Mouse (Mus musculus): Measurements from ENCODE around the gene Ier5.

Ier5 gene

DNA sequence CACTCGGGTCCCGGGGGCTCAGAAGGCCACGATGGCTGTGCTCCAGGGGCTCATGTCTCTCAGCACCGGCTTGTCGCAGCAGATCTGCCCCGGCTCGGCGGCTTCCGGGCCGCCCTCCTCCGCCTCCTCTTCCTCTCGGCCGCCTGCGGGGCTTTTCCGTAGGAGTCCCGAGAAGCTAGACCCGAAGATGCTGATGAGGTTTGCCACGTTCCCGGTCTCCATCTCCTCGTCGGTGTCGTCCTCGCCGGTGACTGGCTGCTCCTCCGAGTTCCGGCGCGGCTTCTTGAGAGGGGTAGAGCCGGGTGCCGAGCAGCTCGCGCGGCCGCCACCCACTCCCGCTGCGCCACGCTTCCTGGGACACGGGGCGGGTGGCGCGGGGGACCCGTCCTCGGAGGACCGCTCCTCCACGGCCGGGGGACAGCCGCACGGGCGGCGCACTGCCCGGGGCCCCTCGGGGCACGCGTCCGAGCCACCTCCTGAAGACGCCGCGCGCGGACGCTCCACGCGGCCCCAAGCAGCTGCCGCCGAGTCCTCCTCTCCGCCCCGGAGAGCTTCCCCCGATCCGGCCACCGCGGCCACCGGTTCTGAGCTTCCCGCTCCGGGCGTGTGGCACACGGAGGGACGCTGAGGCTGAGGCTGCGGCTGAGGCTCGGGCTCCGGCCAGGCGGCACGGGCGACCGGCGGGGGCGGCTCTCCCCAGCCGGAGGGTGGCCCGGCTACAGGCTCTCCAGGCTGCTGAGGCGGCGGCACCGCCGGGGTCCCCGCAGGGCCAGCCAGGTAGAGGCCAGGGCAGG lies 753 bp downstream of the Ier5 start:
- DNase-seq (ENCODE audit: low spot score in 2 of 2) = peak; percentile 45

DNA sequence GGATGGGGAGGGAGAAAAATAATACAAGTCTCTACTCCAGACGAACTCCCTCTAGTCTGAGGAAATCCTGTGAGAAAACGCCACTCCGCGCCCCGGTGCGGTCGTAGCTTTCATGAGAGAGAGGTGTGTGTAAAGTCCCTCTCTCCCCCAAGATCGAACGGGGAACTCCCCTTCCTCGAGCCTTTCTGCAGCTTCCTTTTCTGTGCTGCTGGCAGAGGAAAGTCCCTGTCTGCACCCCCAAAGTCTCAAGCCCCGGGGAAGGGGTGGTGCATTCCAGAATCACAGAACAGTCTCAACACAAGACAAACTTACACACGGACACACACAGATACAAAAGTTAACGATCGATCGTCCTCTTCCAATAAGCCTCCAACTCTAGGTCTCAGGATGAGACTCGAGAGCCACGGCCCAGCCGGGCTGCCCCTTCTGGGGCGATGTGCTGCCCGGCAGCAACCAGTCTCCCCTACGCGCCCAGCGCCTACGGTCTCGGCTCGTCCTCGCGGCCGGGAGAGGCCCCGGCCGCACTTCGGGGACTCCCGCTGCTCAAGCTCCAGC lies 1.4 kb downstream of the Ier5 start:
- DNase-seq (ENCODE audit: low spot score in 2 of 2) = peak in 1 of 2 experiments; percentile 23

DNA sequence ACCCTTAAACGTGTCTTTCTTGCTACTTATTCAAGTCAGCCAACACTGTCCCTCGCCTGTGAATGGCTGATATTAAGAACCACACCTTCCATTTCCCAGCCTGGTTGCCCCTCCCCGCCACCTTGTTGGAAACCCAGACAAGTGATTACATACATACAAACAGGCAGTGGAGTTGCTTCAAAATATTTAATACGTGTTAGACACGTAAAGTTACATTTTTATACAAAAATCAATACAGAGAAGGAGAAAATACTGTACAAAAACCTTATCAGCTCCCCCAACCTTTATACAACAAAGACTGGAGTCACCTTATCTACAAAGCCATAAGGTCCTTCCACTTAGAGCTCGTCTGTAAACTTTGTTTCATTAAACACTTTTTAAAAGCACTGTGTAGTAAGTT lies 2.1 kb downstream of the Ier5 start:
- no peak for DNase-seq (ENCODE audit: low spot score in 2 of 2)

DNA sequence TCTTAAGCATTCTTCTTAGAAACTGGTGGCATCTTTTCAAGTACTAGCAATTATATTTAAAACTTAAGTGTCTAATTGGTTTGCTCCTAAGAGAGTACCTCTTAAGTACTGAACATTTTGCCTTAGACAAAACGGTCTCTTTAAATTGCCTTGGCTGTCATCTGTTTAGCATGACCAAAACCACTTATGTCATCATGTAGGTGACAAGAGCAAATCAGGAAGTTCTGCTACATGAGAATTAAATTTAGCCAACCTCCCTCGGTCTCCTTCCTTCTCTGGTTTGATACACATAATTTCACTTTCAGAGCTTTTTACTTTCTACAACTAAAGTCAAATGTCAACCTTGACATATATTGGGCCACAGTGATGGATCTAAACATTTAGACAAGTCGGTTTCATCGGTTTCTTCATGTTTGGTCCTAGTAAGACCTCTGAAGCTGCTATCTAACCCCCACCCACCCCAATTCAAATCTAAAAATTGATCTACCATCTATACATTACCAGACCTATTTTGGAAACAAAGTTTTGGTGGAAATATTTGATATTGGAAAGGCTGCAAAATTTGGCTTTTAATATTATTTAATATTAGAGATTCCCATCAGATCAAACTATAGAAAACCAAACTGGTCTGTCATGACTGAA lies 2.7 kb downstream of the Ier5 start:
- DNase-seq (ENCODE audit: low spot score in 2 of 2) = no peak

DNA sequence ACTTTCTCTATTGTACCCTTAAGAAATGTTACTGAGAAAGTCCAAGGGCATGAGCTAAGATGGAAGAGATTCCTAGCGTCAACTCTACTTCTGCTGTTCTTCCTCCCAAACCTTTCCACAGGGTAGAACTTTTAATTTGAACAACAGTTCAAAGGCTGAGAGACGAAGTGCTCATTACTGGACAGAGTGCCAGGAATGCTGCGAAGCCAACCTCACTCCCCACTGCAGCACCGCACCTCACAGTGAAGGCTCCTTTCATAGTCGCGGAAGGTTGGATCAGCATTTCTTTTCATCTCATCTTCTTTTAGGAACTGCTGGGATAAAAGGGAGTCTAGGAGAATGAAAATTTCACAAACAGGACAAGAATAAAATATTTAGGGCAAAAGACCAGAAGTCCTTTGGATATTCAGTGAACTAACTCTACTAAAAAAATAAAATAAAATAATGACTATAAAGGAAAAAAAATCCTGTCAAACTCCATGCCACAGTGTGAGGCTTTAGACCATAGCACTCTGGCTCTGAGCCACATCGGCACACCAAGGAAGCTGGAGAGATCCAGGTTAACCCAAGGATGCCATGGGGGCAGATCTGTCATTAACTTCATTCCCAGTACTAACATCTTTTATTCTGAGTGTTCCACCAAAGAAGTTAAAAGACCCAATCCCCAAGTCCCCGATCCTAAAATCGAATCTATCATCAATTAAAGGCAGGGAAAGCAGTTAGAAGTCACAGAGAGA lies 5.3 kb downstream of the Ier5 start:
- no peak for DNase-seq (ENCODE audit: low spot score in 2 of 2)

DNA sequence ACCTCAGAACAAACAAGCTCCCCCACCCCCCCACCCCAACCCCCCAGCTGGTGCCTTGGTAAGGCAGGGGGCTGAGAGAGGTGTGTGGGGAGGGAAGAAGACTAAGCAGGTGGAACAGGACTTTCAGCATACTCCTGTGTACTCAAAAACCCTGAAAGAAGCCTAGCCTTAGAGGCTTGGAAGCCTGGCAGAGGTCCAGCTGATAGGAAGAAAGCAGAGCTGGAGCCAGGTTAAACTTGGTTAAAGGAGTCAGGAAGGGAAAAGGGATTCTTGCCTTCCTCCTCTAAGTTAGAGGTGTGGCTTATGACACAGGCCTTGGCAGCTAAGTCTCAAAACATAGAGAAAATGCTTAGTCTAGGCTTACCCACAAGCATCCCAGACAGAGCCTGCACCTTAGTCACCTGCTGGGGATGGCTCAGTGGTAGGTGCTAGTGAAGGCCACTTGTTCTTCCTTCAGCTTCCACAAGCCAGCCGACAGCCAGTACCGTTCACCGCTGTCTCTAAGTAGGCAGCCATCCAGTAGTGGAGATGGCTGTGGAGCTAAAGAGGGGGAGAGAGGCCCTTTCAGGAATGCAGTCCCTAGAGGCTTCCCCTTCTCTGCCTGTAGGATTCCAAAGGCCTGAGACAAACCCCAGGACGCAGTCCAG lies 6.2 kb downstream of the Ier5 start:
- DNase-seq (ENCODE audit: low spot score in 2 of 2) = no peak

DNA sequence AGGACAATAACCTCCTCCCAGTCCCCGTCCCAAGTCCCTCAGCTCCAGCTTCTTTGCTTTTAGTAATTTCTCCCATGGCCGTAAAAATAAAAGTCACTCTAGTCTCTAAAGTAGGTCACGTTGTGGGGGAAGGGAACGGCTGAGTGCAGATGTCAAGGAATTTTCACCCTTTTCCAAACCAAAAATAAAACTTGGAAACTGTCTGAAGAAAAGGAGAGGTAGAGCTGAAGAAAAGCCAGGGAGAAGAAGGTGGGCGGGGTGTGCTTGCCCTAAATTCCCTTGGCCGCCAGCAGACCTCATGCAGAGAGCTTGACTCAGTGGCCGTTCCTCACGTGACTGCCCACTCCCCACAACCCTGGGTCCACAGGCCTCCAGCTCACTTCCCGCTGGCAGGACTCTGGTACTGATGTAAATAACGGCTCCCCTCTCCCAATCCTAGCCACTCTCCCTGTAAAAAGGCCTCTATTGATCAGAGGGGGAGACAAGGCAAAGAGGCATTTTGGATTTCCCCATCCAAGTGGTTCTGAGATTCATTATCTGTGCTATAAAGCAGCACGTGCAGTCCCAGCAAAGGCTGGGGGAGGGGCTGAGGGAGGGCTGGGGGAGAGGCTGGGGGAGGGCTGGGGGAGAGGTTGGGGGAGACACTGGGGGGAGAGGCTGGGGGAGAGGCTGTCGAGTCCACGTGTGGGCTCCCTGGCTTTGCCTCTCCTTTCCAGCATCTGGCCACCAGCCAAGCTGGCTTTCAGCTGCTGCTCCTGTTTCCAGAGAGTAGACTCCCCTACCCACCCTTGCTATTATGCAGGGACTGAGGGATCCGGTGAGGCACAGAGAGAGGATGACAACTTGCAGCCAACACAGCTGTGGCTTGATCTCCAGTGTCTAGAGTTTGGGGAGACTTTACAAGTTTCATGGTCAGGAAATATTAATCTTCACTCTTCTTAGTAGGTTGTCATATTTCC lies 7.3 kb downstream of the Ier5 start:
- DNase-seq (ENCODE audit: low spot score in 2 of 2) = peak in 1 of 2 experiments; percentile 56

DNA sequence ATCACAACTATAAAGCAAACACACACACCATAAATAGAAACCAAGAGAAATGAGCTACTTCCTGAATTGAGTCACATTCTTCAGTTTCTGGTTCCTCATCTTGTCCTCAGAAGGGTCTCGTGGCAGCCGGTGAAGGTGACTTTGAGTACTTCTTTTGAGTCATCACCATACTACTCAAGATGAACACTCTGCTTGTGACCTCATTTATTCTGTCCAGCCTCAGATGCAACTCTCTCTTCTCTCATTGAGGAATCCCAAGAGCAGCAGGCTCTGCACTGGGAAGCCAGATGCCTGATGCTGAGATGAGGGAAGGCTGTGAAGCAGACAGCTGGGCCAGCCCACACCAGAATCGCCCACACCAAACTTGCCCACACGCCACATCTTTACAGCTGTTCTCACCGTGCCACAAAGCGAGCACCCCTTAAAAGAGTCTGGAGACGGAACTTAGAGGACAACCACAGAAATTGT lies 8.0 kb downstream of the Ier5 start:
- DNase-seq (ENCODE audit: low spot score in 2 of 2) = peak; percentile 45 to 74

DNA sequence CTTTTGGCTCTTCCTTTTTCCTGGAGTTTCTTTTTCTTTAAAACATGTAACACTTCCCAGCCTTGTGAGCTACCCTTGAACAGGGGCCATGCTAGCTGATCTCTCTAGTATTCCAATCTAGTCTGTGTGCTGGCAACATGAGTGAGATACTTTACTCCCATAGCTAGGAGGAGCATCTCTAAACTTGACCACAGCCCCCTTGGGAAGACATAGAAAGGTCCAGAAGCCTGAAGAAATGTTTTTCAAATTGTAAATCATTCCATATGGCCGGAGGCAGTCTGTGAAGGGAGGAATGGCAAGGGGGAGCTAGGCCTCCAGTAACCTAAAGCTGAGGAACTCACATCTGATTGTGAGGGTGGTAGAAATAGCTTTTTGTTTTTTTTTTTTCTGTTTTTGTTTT lies 8.7 kb downstream of the Ier5 start:
- no peak for DNase-seq (ENCODE audit: low spot score in 2 of 2)

DNA sequence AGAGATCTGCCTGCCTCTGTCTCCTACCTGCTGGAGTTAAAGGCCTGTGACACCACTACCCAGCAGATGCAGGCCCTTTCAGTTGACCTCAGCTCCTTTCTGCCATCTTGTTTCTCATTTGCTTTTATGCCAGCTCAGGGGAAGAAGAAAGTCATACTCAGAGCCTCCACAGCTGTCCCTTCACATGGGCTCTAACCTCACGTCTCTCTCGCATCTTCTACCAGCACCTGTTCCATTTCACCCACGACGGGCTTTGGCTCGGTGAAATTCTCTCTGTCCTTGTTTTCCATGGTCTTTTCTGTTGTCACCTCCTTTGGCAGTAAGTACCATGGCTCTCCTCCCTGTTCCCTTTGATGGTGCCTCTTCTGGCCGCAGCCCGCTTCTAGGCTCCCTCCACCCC lies 9.1 kb downstream of the Ier5 start:
- DNase-seq (ENCODE audit: low spot score in 2 of 2) = no peak

DNA sequence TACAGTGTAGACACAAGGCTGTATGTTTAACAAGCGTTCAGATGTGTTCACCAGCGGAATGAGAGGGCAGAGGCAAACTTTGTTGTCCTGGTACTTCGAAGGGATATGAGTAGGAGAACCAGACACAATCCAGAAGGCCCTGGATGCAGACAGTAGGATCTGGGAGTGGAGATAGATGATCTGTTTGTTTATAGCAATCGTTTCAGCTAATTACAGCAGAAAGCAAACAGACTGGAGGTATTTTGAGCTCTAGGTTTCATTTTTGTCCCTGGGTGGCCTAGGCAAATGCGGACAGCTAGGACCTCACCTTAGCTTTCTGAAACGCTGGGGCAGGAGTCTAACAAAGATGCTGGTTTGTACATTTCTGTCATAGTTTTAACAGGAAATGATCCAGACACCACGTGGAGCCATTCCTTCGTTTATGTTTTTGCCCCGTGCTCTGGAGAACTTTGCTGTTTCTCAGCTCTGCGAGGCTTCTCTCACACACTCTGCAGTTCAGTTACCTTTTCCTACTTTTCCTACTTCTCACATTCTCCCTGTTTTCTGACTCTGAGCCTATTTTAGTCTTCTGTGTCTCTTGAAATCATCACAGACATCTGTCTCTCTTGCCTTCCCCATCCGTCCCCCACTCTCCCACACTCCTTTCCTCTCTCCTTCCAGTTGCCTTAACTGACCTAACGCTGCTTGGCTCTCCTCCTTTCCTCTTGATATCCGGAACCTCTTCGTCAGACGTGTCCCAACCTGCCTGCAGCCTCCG lies 10.4 kb downstream of the Ier5 start:
- no peak for DNase-seq (ENCODE audit: low spot score in 2 of 2)

DNA sequence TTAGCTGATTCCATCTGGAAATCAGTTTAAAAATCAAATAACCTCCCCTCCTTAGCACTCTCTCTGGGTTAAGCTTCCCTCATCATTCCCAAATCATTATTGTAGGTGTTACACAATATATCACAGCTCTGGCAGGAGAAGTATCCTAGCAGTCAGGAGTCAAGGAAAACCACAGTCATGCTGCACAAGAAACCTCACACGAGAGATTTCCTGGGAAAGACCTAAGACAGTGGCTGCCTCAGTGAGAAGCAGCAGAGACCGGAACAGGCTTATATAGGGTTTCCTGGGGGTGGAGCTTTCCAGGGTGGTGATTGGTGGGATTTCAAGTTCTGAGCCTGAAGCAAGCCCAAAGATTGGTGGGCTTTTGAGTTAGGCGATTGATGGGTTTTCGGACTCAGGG lies 11.4 kb downstream of the Ier5 start:
- DNase-seq (ENCODE audit: low spot score in 2 of 2) = no peak

DNA sequence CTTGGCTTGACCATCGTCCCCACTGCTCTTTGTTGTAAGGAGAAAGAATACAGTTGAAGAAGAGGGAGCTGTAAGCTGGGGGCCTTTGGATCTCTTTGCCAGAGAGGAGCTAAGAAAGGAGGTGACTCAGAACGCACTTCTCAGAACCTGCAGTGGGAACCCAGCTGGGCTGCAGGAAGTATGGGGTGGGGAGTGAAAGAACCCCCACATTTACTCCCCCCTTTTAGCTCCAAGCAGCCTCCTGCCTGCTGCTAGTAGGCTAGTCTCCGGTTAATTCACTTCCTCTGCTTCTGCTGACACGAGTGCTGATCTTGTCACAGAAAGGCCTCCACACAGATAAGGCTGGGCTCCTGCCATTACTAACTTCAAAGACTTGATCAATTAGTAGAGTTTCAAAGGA lies 12.5 kb downstream of the Ier5 start:
- peak; percentile 48 to 67 for DNase-seq (ENCODE audit: low spot score in 2 of 2)

DNA sequence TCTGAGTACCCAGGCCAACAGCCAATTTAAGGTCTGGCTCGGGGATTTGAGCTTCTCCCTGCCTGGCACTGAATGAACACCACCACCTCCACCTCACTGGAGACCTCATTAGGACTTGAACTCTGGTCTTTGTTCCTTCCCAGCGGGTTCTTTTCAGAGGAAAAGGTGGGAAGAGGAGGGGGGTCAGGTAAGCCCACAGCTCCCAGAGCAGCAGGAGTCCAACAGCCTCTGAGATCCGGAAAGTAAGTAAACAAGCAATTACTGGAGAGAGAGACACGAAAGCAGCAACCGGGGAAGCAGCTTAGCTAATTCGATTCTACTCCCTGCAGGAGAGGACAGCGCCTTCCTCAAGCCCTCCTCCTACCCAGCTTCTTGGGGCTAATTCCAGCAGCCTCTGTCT lies 13.0 kb downstream of the Ier5 start:
- DNase-seq (ENCODE audit: low spot score in 2 of 2) = no peak

DNA sequence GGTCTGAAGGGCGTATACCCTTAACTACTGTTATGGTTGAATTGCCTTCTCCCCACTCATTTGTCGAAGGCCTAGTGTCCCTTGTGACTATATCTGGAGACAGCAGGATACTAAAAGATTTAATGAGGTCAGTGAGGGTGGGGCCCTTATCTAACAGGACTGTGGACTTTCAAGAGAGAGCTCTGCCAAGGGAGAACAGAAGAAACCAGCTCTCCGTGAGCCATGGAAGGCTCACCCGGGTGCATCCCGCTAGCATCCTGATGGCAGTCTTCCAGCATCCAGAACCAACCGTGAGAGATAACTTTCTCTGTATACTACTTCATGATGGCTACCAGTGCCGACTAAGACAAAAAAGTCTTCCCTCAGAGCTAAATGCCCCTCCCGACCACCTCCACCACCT lies 14.6 kb downstream of the Ier5 start:
- DNase-seq (ENCODE audit: low spot score in 2 of 2) = no peak

DNA sequence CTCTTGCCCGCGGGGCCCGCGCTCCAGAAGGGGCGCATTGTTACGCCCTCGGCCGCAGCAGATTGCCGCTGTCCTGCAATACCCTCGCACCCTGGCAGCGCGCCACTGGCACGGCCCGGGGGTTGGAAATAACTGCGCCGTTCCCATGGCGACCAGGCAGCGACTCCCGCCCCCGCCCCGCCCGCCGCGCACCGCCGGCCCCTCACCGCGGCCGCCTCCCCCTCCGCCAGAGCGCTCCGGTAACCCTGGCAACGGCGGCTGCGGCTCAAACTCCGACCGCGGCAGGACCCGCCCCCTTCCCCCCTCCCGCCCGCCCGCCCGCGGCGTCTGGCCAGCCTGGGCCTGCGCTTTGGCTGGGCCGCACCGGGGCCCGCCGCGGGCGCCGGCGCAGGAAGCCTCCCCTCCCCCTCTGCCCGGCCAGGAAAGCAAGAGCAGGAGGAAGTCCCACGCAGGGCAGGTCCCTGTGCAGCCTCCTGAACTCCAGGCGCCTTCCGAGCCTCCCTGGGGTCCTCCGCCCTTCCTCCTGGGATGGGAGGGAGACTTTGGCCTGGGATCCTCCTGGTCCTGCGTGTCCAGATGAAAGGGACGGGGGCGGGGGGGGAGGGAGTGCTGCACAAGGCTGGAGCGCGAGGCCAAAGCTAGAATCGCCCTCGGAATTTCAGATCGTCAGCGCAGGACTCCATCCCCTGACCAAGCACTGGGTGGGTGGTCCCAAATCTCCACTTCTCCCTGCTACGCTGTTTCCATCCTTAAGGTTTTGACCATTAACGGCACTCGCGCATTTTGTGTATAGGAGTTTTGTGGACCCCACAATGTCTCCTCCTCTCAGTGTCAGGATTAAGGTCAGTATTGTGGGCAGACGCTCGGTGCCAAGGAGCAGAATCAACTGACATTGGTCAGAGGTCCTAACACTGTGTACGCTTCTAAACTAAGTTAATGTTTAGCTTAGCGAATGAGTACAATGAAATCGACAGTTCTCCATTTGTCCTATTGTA lies 15.9 kb downstream of the Ier5 start:
- peak; percentile 83 to 89 for DNase-seq (ENCODE audit: low spot score in 2 of 2)

DNA sequence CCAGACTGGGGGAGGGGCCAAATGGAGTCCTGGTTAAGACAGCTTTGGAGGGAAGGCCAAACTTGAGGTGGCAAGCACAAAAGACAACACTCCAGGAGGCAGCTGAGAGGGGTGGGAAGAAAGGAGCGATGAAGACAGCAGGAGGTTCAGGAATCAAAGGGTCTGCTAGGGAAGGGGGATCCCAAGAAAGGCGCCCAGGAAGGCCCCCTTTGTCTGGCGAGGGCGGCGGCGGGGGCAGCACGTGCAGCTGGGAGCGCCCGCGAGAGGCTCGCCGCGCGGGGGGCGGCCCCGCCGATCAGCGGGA lies 16.5 kb downstream of the Ier5 start:
- DNase-seq (ENCODE audit: low spot score in 2 of 2) = no peak

DNA sequence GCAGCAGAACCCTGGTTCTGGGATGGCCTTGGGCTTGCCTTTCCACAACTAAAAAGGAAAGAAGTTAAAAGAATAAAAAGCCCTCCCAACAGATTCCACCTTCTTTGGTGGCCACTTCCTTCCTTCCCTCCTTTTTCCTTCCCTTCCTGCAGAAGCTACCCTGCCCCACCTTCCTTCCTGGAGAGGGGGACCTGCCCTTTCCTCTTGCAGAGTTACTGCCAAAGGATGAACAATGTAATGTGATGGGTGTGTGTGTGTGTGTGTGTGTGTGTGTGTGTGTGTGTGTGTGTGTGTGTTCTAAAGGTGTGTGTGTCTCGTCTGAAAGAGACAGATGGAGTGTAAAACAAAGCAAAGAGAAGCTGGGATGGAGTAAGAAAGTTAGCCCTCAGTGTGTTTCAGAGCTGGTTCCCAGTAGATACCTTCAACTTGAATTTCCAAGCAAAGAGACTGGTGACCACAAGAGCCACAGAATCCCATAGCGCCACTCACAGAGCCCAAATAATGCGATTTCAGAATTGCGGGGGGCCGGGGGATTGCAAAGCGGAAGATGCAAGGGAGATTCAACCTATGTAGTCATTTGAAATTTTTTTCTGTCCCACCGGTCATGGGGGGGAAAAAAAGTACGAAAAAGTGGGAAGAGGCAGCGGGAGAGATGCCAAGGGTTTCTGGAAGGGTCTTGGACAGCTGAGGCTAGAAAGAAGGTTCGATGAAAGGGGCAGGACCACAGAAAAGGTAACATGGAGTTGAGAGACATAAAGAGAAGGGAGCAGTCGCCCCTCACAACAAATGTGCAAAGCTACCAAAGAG lies 17.1 kb downstream of the Ier5 start:
- DNase-seq (ENCODE audit: low spot score in 2 of 2) = no peak

Measured in right cerebral cortex, postnatal 36 days (tissue).